Mouse (Mus musculus): ENCODE data around the gene Plekhg3. TPM values are rescaled to one million over a fixed set of nuclear protein-coding genes. Genes with fewer than 3 reads are reported as not detected.

The Plekhg3 gene
- polyA plus RNA-seq, 1 experiment from 2014 or later: 6.2 TPM

DNA sequence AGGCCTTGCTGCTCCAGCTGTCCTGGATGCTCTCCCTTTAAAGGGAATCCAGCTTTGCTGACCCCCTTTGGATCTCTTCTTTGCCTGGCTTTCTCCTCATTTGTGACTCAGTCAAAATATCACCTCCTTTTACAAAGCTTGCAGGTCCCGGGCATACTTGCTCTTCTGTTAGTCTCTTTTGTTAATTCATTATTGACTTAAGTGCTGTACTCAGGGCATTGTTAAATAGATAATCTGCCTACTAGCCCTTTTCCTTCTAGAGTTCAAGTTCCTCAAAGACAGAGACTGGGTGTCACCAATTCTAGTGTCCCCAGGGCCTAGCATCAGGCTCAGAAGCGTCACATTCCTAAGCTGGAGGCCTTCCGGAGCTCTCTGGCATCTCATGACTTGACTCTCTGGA is 18.5 kb downstream of the Plekhg3 start:
- Histone ChIP-seq H3K4me2 (no peak overlapping the region), H3K9me3 (no peaks in the 10 kb centered on the region), H3K36me3 (no peaks in the 10 kb centered on the region), H3K27ac (no peak overlapping the region), H3K27me3 (peaks cover 11% of the 10 kb centered on the region), H3K4me3 (replicated peaks) (no peak overlapping the region), H3K9ac (replicated peaks) (no peak overlapping the region), H3K4me1 (replicated peaks) (peaks cover 53% of the 10 kb centered on the region)
- 82% methylated on average over 3 of the region's 3 CpGs for WGBS
- ATAC-seq (ENCODE audit: insufficient number of reproducible peaks, insufficient read depth, low FRiP score, low TSS enrichment, low read depth): no peak

DNA sequence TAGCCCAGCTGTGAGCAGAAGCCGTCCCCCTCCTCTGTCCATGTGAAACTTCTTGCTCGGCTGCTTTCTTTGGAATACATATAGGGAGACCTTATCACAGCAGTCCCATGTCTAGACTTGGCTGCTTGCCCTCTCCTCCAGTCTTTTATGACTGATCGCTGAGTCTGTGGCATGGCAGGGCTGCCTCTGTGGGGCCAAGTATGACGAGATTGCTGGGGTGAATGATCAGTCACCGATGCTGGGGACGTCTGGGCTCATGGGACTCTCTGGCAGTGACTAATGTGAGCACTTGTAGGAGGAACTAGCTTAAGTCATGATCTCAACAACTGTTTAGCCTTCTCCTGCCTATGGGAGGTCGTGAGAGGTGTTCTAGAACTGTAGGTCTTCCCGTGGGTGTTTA is 21.6 kb downstream of the Plekhg3 start:
- Histone ChIP-seq H3K9ac (replicated peaks) (no peak overlapping the region), H3K4me2 (no peak overlapping the region), H3K9me3 (no peaks in the 10 kb centered on the region), H3K27ac (no peak overlapping the region), H3K4me3 (replicated peaks) (no peak overlapping the region), H3K27me3 (no peaks in the 10 kb centered on the region; the same call in 1 of the 2 replicates), H3K36me3 (no peaks in the 10 kb centered on the region), H3K4me1 (replicated peaks) (peaks cover 45% of the 10 kb centered on the region)
- 70% methylated on average over 8 of the region's 8 CpGs for WGBS
- ATAC-seq (ENCODE audit: insufficient number of reproducible peaks, insufficient read depth, low FRiP score, low TSS enrichment, low read depth): no peak

DNA sequence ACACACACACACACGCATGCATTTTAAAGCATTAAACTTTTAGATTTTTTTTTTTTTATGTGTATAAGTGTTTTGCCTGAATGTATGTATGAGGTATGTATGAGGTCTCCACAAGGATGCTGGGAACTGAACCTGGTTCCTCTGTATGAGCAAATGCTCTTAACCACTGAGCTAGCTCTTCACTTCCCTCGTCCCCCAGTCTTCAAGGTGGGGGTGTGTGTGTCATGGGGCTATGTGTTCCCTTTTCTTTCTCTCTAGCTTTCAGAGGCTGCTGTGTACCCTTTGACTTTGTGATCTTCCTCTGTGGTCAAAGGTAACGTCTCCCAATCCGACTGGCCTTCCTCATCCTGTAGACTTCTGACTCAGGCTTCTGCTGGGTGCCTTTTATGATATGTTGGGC is 22.3 kb downstream of the Plekhg3 start:
- no peaks in the 10 kb centered on the region; the same call in 1 of the 2 replicates for H3K27me3 ChIP-seq
- no peak overlapping the region for H3K4me2 ChIP-seq
- no peak for ATAC-seq (ENCODE audit: insufficient number of reproducible peaks, insufficient read depth, low FRiP score, low TSS enrichment, low read depth)
- no peak overlapping the region for H3K27ac ChIP-seq
- 92% methylated on average over 4 of the region's 4 CpGs for WGBS
- no peak overlapping the region for H3K9ac ChIP-seq (replicated peaks)
- no peaks in the 10 kb centered on the region for H3K9me3 ChIP-seq
- H3K4me1 ChIP-seq (replicated peaks): peaks cover 42% of the 10 kb centered on the region
- H3K36me3 ChIP-seq: no peaks in the 10 kb centered on the region
- H3K4me3 ChIP-seq (replicated peaks): no peak overlapping the region

DNA sequence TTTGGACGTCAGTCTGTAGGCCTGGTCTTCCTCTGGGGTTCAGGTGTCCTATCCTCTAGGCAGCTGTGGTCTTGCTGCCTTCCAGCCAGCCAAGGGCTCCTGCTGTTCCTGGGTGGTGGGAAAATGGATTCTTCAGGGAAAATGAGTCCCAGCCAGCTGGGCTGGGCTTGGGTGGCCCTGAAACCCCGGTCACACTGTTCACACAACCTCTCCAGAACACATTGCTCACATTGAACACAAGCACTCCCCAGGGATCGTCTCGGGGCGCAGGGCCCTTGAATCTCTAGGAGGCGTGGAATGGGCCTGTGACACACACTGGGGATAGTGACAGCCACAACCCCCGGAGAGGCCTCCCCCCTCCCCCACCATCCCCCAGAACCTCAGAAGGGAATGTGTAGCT is 23.2 kb downstream of the Plekhg3 start:
- Histone ChIP-seq H3K27me3 (no peaks in the 10 kb centered on the region), H3K27ac (0 out of 2 replicates have a peak overlapping the region, but pooled peaks have one; percentile 12), H3K4me2 (no peak overlapping the region), H3K36me3 (no peaks in the 10 kb centered on the region), H3K4me1 (replicated peaks) (peaks cover 34% of the 10 kb centered on the region), H3K9ac (replicated peaks) (no peak overlapping the region), H3K9me3 (no peaks in the 10 kb centered on the region), H3K4me3 (replicated peaks) (no peak overlapping the region)
- ATAC-seq (ENCODE audit: insufficient number of reproducible peaks, insufficient read depth, low FRiP score, low TSS enrichment, low read depth): no peak
- 78% methylated on average over 7 of the region's 7 CpGs for WGBS

DNA sequence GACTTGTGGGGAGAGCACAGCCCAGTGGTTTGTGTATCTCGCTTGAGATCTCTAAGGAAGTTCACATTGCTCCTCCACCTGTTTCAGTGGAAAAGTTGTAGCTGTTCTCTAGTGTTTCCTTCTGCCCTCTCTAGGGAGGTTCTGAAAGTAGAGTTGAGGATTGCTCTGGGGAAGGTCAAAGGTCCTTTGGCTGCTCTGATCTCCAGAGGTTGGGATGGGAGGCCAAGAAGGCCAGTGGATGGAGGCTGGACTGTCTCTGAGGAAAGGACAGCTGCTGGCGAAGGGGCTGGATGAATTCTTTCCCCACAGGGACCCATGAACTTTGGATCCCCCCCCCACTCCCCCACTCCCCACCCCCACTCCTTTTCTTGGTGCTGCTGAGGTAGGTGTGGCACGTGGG is 23.7 kb downstream of the Plekhg3 start:
- H3K27ac ChIP-seq: no peak overlapping the region
- no peaks in the 10 kb centered on the region for H3K27me3 ChIP-seq
- no peak overlapping the region for H3K4me3 ChIP-seq (replicated peaks)
- no peak overlapping the region for H3K9ac ChIP-seq (replicated peaks)
- ATAC-seq (ENCODE audit: insufficient number of reproducible peaks, insufficient read depth, low FRiP score, low TSS enrichment, low read depth): no peak
- H3K9me3 ChIP-seq: no peaks in the 10 kb centered on the region
- H3K4me2 ChIP-seq: no peak overlapping the region
- H3K4me1 ChIP-seq (replicated peaks): peaks cover 34% of the 10 kb centered on the region
- H3K36me3 ChIP-seq: no peaks in the 10 kb centered on the region
- 79% methylated on average over 3 of the region's 3 CpGs for WGBS

DNA sequence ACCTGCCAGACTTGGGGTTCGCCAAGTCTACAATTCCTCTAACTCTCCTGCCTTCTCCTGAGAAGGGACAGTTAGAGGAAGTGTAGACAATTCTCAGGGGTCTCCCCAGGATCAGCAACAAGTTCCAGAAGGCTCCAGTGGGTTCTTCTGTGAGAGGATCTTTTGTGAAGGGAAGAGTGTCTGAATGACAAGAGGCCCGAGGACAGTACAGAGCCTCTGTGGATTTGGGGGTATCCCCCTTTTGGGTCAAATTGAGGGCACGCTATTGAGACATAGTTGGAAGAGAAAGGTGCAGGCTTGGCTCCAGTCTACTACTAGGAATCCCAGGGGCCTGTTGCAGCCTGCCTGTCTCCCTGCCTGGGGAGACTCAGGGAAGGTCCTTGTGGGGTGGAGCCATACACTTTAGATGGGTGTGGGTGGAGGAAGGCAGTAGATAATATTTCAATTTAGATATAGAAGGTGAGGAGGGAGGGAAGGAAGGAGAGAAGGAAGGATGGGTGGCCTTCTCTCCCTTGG is 24.2 kb downstream of the Plekhg3 start:
- H3K36me3 ChIP-seq: peaks cover 1% of the 10 kb centered on the region
- H3K4me1 ChIP-seq (replicated peaks): peaks cover 34% of the 10 kb centered on the region
- H3K9ac ChIP-seq (replicated peaks): no peak overlapping the region
- no peaks in the 10 kb centered on the region for H3K9me3 ChIP-seq
- ATAC-seq (ENCODE audit: insufficient number of reproducible peaks, insufficient read depth, low FRiP score, low TSS enrichment, low read depth): no peak
- H3K27ac ChIP-seq: peak overlapping the region; percentile 4; the same call in 1 of the 2 replicates
- H3K4me2 ChIP-seq: no peak overlapping the region
- no peak overlapping the region for H3K4me3 ChIP-seq (replicated peaks)
- WGBS: 83% methylated on average over 3 of the region's 3 CpGs
- H3K27me3 ChIP-seq: no peaks in the 10 kb centered on the region

DNA sequence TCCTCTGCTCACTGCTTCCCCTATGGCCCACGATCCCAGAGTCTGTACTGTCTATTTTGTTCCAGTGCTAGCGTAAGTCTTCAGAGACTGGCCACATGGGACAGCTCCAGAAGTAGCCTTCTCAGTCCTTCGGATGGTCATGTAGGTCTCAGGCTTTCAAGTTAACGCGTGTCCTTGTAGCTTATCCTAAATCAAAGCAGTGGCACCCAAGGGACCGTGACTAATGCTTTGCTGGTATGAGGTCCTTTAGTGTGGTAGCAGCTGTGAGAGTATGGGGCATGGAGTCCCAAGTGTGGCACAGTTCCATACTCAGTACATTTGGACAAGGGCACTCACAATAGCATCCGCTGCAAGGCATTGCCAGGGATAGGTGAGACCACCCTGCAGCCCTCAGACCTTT is 25.5 kb downstream of the Plekhg3 start:
- Histone ChIP-seq H3K4me2 (no peak overlapping the region), H3K4me1 (replicated peaks) (peaks cover 34% of the 10 kb centered on the region), H3K36me3 (peaks cover 14% of the 10 kb centered on the region), H3K9ac (replicated peaks) (no peak overlapping the region), H3K27me3 (no peaks in the 10 kb centered on the region), H3K9me3 (no peaks in the 10 kb centered on the region), H3K4me3 (replicated peaks) (no peak overlapping the region), H3K27ac (no peak overlapping the region)
- no peak for ATAC-seq (ENCODE audit: insufficient number of reproducible peaks, insufficient read depth, low FRiP score, low TSS enrichment, low read depth)
- WGBS: 83% methylated on average over 7 of the region's 7 CpGs

DNA sequence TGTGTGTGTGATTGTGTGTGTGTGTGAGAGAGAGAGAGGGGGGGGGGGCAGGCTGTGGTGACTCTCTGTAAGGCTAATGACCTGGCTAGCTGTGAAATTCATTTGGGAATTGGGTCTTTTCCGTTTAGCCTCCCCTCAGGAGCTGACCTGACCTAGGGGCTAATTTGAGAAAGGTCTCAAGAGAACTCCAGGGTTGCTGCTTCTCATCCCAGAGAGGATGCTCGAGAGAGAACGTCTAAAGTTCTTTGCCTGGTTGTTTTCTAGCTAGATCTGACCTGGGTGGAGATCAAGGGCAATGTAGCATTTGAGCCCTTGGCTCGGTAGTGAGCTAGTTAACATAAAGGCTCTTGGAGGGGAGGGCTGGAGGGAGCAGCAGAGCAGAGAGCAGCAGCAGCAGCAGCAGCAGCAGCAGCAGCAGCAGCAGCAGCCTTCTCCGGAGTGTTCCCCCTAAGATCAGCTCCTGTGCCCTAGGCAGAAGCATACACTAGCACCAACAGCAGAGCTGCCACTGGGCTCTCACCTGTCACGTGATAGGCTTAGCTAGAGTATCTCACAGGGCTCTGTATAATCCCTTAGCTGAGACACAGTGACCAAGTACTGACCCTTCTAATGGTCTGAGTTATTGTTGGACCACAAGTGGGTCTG is 26.2 kb downstream of the Plekhg3 start:
- Histone ChIP-seq H3K9ac (replicated peaks) (no peak overlapping the region), H3K27ac (no peak overlapping the region), H3K4me1 (replicated peaks) (peaks cover 34% of the 10 kb centered on the region), H3K4me2 (no peak overlapping the region), H3K4me3 (replicated peaks) (no peak overlapping the region), H3K36me3 (peaks cover 15% of the 10 kb centered on the region), H3K9me3 (no peaks in the 10 kb centered on the region), H3K27me3 (no peaks in the 10 kb centered on the region)
- peak; percentile 14; the same call in 1 of the 2 replicates for ATAC-seq (ENCODE audit: insufficient number of reproducible peaks, insufficient read depth, low FRiP score, low TSS enrichment, low read depth)
- WGBS: 13% methylated on average over 6 of the region's 6 CpGs

DNA sequence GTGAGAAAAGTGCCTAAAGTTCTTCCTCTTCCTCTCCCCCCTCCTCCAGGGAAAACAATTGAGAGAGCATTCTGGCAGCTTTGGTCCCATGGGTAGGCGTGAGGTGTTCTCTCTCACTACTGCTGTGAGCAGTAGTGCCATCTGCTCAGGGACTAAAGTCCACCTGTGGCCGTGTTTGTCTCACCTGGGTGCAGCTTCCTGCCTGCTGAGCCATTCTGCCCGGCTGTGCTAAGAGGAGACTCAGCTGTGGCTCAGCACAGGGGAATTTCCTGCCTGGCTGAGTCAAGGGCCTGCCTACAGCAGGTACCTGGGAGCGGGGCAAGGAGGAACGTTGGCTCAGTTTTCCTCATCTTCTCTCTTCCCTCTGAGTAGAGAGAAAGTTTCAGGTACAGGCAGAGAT is 27.5 kb downstream of the Plekhg3 start:
- Histone ChIP-seq H3K9me3 (no peaks in the 10 kb centered on the region), H3K9ac (replicated peaks) (no peak overlapping the region), H3K27me3 (no peaks in the 10 kb centered on the region), H3K36me3 (peaks cover 28% of the 10 kb centered on the region), H3K4me2 (no peak overlapping the region), H3K4me3 (replicated peaks) (no peak overlapping the region), H3K27ac (no peak overlapping the region), H3K4me1 (replicated peaks) (peaks cover 26% of the 10 kb centered on the region)
- ATAC-seq (ENCODE audit: insufficient number of reproducible peaks, insufficient read depth, low FRiP score, low TSS enrichment, low read depth): no peak
- WGBS: 64% methylated on average over 5 of the region's 5 CpGs

DNA sequence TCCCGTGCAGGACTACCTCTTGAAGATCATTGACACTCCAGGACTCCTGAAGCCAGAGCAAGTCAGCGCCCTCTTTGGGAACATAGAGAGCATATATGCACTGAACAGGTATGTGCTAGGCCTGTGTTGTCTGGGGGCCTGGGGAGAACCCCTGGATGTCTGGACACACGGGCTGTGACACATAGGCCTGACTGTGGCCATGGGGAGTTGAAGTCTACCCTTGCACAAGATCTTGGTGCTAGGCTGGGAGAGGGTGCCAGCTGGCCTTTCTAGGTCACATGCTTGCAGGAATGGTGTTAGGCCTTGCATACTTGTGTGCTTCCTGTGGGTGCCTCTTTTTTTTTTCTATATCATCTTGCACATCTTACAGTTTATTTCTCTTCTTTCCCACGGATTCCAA is 31.5 kb downstream of the Plekhg3 start:
- Histone ChIP-seq H3K9ac (replicated peaks) (no peak overlapping the region), H3K9me3 (no peaks in the 10 kb centered on the region), H3K36me3 (peaks cover 64% of the 10 kb centered on the region), H3K4me1 (replicated peaks) (peaks cover 4% of the 10 kb centered on the region), H3K4me2 (no peak overlapping the region), H3K27me3 (no peaks in the 10 kb centered on the region), H3K4me3 (replicated peaks) (no peak overlapping the region), H3K27ac (no peak overlapping the region)
- no peak for ATAC-seq (ENCODE audit: insufficient number of reproducible peaks, insufficient read depth, low FRiP score, low TSS enrichment, low read depth)
- WGBS: 89% methylated on average over 4 of the region's 4 CpGs

DNA sequence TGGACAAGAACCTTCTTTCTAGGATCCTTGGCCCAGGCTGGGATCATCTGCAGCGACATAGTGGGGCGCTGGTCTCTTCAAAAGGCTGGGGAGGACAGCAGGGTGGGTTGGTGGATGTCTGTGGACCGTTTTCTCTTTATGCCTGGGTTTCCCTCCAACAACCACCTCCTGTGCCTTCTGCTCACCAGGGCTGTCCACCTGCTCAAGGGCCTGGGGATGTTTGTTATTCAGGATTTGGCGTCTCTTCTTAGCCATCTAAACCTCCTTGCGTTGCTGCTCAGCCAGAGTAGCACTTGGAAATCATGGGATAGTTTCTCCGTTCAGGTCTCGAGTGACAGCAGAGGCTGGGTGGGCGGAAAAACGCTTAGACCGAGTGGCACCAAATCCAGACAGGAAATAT is 35.6 kb downstream of the Plekhg3 start:
- H3K27ac ChIP-seq: no peak overlapping the region
- H3K4me2 ChIP-seq: no peak overlapping the region
- H3K9me3 ChIP-seq: no peaks in the 10 kb centered on the region
- ATAC-seq (ENCODE audit: insufficient number of reproducible peaks, insufficient read depth, low FRiP score, low TSS enrichment, low read depth): no peak
- H3K36me3 ChIP-seq: peaks cover 71% of the 10 kb centered on the region
- no peak overlapping the region for H3K4me3 ChIP-seq (replicated peaks)
- H3K9ac ChIP-seq (replicated peaks): no peak overlapping the region
- no peaks in the 10 kb centered on the region for H3K27me3 ChIP-seq
- 93% methylated on average over 10 of the region's 10 CpGs for WGBS
- peaks cover 12% of the 10 kb centered on the region for H3K4me1 ChIP-seq (replicated peaks)
